Mouse (Mus musculus): Measurements from ENCODE around the gene Nos1ap. TPM values are rescaled to one million over a fixed set of nuclear protein-coding genes. Genes with fewer than 3 reads are reported as not detected.

The Nos1ap gene
- total RNA-seq, 2 experiments from 2014 or later, result 140 to 141 TPM

DNA sequence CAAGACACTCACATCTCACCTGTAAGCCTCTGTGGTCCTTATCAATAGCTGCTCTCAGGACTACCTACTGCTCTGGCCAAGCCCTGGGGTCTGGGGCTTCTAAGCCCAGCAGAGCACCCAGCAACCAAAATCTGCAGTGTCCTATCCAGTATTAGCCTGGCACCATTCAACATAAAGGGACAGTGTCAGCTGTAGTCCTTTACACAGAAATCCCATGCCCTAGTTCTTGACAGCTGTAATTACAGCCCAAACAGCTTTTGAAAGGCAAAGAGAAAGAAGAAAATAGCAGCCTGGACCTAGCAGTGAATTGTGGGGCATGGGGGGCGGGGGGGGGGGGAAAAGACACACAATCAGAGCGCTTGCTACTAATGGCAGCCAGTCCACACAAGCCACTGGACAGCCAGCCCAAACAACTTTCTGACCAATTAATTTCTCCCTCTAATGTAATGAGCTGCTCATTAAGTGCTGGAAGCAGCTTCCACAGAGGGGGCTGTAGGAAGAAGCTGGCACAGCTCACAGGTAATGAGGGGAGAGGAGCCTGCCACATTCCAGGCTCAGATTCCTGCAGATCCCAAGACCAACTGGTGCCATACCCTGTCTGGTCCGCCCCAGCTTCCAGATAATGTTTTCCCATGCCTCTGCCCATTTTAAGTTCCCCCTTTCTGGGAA is 77.1 kb downstream of the Nos1ap start:
- no peak for DNase-seq (ENCODE audit: low spot score in 2 of 2)
- intact Hi-C loops (cut with DNase I), result no loop called here

DNA sequence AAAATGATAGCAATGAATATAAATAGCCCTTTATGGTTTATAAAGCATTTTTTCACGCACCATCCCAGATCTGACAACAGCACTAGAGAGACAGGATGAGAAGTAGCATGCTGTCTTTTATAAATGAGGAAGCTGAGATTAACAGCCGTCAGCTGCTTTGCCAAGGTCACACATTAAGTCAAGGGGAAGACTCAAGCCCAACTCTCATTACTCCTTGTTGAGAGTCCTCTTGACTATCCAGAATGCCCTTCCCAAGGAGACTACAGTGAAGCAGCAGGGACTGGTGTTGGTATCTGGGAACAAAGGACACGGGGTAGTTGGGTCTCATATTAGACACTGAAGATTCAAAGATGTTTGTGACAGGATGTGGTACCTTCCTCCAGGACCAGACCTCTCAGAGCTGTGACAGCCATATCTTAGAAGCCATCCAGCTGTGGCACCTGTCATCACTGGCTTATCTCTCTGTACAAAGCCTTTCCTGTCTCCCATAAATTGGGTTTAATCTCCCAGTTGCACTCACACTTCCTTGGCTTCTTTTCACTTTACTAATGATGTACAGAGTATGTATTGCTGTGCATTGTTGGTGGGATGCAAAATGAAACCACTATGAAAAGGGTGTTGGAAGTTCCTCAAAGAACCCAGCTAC is 78.9 kb downstream of the Nos1ap start:
- DNase-seq (ENCODE audit: low spot score in 2 of 2), result no peak
- intact Hi-C loops (cut with DNase I), result no loop called here

DNA sequence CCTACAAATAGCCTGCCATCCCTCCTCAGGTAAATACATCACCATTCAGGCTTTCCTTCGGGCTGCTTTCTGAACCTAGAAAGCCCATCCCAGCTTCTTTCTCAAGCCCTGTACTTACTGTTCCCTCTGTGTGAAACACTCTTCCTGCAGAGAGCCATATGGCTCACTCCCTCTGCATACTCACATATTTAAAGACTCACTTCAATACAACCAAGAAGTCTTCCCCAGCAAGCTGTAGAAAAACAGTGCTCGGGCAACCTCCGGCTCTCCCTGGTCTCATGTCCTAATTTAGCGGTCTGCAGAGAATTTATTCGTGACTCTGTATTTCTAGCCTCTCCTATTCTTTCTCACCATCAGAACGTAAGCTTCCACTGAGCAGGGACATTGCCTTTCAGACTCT is 83.4 kb downstream of the Nos1ap start:
- peak; percentile 36 to 39 for DNase-seq (ENCODE audit: low spot score in 2 of 2)
- intact Hi-C loops (cut with DNase I), result loop anchor here (5.0 kb wide), 1 partner anchor 81 kb away; the partner anchor contains the start of gene Nos1ap

- no peak for DNase-seq (ENCODE audit: low spot score in 2 of 2)
- intact Hi-C loops (cut with DNase I), result loop anchor here (5.0 kb wide), 1 partner anchor 82 kb away; the partner anchor contains the start of gene Nos1ap
Measured at GRCm38 (mm10) chr1:170505107-170505506, 84.6 kb downstream of the Nos1ap start.

GRCm38 (mm10) chr1:170504378-170504777 is 85.3 kb downstream of the Nos1ap start:
- intact Hi-C loops (cut with DNase I), result no loop called here
- DNase-seq (ENCODE audit: low spot score in 2 of 2), result peak in 1 of 2 experiments; percentile 35

DNA sequence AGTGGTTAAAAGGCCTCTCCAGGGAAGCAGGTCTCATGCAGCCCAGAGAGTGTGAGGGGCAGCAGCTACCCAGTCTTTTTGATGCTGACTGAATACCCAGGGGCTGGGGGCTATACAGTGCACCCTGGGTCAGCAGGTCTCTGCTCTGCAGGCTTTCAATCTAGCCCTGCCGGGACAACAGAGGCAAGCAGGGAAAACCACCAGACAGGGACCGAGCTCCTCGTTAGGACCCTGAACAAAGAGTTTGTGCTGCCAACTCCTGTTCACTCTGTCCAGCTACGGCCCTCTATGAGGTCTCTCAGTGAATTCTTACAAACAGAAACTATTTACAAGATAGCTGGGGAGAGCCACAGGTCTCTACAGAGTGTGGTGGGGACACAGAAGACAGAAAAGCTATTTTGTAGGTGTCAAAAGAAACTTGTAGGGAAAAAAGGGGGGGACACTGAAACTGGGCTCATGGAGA is 86.4 kb downstream of the Nos1ap start:
- intact Hi-C loops (cut with DNase I), result no loop called here
- DNase-seq (ENCODE audit: low spot score in 2 of 2), result no peak

- DNase-seq (ENCODE audit: low spot score in 2 of 2), result no peak
- intact Hi-C loops (cut with DNase I), result no loop called here
Measured at GRCm38 (mm10) chr1:170502491-170503276, 87.0 kb downstream of the Nos1ap start.

GRCm38 (mm10) chr1:170501970-170502369 is 87.7 kb downstream of the Nos1ap start:
- DNase-seq (ENCODE audit: low spot score in 2 of 2), result no peak
- intact Hi-C loops (cut with DNase I), result no loop called here

GRCm38 (mm10) chr1:170501556-170501955 is 88.1 kb downstream of the Nos1ap start:
- DNase-seq (ENCODE audit: low spot score in 2 of 2), result no peak
- intact Hi-C loops (cut with DNase I), result no loop called here

- intact Hi-C loops (cut with DNase I), result no loop called here
- no peak for DNase-seq (ENCODE audit: low spot score in 2 of 2)
Measured at GRCm38 (mm10) chr1:170499891-170500290, 89.8 kb downstream of the Nos1ap start.

DNA sequence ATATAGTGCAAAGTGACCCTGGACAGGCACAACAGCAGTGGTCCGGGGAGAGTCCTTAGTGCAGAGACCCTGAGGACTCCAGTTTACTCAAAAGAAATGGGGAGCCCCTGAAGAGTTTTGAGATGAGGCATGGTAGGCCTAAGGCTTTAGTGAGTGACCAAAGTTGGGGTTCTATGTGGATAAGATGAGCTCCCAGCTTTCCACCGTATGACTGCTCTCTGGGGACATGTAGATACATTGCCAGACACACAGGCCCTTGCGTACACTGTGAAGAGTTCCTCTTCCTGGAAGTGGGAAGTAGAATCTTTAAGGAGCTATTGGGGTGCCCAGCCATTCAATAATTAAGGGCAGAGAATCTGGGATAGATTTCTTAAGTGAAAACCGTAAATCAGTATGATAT is 90.2 kb downstream of the Nos1ap start:
- intact Hi-C loops (cut with DNase I), result no loop called here
- no peak for DNase-seq (ENCODE audit: low spot score in 2 of 2)

GRCm38 (mm10) chr1:170498645-170499044 is 91.0 kb downstream of the Nos1ap start:
- DNase-seq (ENCODE audit: low spot score in 2 of 2), result no peak
- intact Hi-C loops (cut with DNase I), result no loop called here

- intact Hi-C loops (cut with DNase I), result no loop called here
- no peak for DNase-seq (ENCODE audit: low spot score in 2 of 2)
Measured at GRCm38 (mm10) chr1:170496221-170496620, 93.4 kb downstream of the Nos1ap start.

GRCm38 (mm10) chr1:170495538-170496183 is 94.0 kb downstream of the Nos1ap start:
- intact Hi-C loops (cut with DNase I), result no loop called here
- no peak for DNase-seq (ENCODE audit: low spot score in 2 of 2)

DNA sequence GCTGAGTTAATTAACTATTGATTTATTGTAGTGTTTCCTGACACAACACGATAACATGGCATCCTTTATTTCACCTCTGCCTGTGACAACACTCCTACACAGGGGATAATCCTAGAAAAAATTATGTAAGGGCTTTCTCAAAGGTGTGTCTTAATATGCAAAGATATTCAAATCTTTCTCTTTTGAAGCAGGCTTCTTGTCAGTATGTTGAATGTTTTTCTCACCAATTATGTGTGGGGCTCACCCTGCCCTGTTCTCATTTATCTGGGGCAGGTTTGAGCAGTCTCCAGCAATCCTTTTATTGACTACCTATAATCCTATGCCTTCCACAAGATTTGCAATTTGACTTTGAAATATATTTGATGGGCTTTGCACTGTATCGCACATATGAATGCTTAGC is 97.1 kb downstream of the Nos1ap start:
- no peak for DNase-seq (ENCODE audit: low spot score in 2 of 2)
- intact Hi-C loops (cut with DNase I), result loop anchor here (5.0 kb wide), 1 partner anchor 200 kb away; no protein-coding TSS in a partner anchor

DNA sequence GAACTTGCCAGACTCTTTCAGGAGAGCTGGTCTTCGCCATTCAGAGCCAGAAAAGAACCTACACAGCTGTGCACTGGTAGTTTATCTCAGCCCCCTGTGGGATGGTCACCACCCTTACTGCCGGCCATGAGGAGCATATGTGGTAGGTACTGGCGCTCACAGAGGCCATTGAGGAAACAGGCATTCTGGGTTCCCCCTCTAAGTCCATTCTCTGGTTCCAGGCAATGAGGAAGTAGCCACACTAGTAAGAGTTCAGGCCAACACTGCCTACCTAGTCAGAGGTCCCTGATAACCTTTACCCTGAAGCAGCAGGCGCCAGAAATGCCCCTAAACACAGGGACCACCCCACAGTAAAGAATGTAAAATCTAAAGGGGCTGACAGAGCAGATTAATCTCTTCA is 97.6 kb downstream of the Nos1ap start:
- DNase-seq (ENCODE audit: low spot score in 2 of 2), result no peak
- intact Hi-C loops (cut with DNase I), result loop anchor here (5.0 kb wide), 1 partner anchor 200 kb away; no protein-coding TSS in a partner anchor

DNA sequence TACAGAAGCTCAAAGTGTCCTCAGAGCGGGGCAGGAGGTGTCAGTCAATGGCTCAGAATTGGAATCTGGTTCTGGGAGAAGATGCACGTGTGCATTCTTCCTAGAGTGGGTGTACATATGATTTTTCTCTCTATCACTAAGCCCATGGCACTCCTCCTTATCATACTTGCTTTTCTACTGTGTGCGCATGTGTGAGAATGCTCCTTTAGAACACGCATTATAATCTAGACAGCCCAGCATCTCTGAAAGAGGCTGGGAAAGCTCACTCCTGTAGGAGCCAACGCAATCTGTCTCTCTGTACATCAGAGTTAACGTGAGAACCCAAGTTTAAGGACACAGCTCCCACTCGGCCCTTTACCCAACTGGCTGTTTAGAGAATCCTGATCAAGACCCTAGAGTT is 99.7 kb downstream of the Nos1ap start:
- intact Hi-C loops (cut with DNase I), result loop anchor here (5.0 kb wide), 1 partner anchor 198 kb away; no protein-coding TSS in a partner anchor
- peak in 1 of 2 experiments; percentile 61 for DNase-seq (ENCODE audit: low spot score in 2 of 2)

DNA sequence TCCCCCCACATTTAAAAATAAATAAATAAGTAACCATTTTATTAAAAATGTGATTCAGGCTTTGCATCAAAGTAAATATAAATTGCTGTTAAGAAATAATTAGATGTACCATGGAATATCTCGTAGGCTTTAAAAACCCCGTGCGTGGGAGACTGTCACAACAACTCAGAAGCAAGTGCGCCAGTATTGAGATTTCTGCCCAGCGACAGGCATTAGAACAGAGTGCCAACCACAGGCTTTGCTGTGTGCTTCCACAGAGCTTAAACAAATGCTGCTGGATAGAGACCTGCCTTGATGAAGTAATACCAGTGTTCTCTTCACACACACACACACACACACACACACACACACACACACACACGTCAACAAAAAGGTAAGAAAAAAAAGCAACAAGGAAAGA is 100.2 kb downstream of the Nos1ap start:
- intact Hi-C loops (cut with DNase I), result no loop called here
- DNase-seq (ENCODE audit: low spot score in 2 of 2), result peak; percentile 62 to 69

DNA sequence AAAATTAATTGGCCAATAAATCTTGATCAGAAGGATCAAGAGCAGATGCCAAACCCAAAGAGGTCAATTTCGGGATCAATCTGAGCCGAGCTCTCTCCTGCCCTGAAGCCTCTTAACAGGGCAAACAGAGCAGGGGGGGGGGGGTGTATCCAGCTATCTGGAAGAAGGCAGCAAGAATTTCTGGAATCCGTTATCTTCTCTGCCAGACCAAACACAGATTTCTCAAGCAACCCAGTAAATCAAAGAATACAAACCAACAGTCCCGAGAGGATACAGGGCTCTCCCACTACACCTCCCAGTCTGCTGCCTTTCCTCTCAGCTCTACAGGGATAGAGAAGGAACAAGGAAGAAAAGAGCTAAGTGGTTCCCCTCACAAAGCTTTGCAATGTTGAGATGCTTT is 104.5 kb downstream of the Nos1ap start:
- DNase-seq (ENCODE audit: low spot score in 2 of 2), result no peak
- intact Hi-C loops (cut with DNase I), result no loop called here

Measured in left cerebral cortex, postnatal 14 days (tissue).